Mouse (Mus musculus) small intestine, adult 10 weeks (tissue): ENCODE measurements around the gene Plpp3. TPM values are rescaled to one million over a fixed set of nuclear protein-coding genes. Genes with fewer than 3 reads are reported as not detected.

Experiments used
- polyA plus RNA-seq: library from polyadenylated mRNA; stranded (reverse); fragments of 350-450 nt; fragmentation: Illumina TruSeq; extraction: RNeasy Lipid Tissue Mini Kit (QIAGEN cat#74804); gene quantifications from one replicate; pipeline ENCODE4 v1.2.3, GENCODE M21; 2014; ENCODE audit warnings: low replicate concordance

Gene Plpp3
- polyA plus RNA-seq, result 45.7 TPM

GRCm38 (mm10) chr4:105157276-105158168 is at the start of gene Plpp3:
TSS of gene Plpp3 (plus strand) at chr4:105157347.

GRCm38 (mm10) chr4:105109199-105109989 is 47.8 kb upstream of the Plpp3 start, which contains the start of gene Prkaa2:
TSS of gene Prkaa2 (minus strand) at chr4:105109890.

Other genes with a start within 250 kb of the Plpp3 start
- gene Fyb2, start 243.9 kb upstream of the Plpp3 start, polyA plus RNA-seq, result 1.8 TPM
- 29.6 TPM for gene Prkaa2, start 47.5 kb upstream of the Plpp3 start, polyA plus RNA-seq